Mouse (Mus musculus): ENCODE measurements around the gene Tmx4. TPM values are rescaled to one million over a fixed set of nuclear protein-coding genes. Genes with fewer than 3 reads are reported as not detected.

The Tmx4 gene
- polyA plus RNA-seq, 1 experiment from 2014 or later = 24.3 TPM

DNA sequence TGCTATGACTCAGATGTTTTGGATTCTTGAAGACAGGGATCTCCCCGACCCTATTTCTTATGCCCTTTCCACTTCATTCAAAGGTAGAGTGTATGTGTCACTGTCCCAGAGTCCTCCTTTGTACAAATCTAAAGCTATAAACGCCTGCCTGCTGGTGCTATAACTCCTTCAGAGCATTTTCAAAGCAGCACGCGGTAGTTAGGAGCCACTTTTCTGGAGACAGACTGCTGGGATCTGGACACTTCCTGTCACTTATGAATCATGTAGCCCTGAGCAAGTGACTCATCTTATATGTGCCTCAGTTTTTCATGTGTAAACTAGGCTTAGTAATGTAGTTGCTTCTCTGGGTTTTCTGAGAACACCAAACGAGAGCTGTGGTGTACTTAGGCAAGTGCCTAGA, 98.8 kb downstream of the Tmx4 start:
- Histone ChIP-seq H3K27ac (no peak overlapping the region), H3K27me3 (ENCODE audit: low read depth, poor library complexity, severe bottlenecking) (no peaks in the 10 kb centered on the region), H3K4me1 (no peaks in the 10 kb centered on the region; the same call in 1 of the 2 replicates), H3K4me3 (no peak overlapping the region), H3K9me3 (replicated peaks) (no peaks in the 10 kb centered on the region), H3K36me3 (no peaks in the 10 kb centered on the region)
- no peak for DNase-seq (ENCODE audit: low spot score)
- WGBS = 74% methylated on average over 5 of the region's 5 CpGs

- Histone ChIP-seq H3K36me3 (no peaks in the 10 kb centered on the region), H3K27ac (no peak overlapping the region), H3K4me3 (no peak overlapping the region), H3K27me3 (ENCODE audit: low read depth, poor library complexity, severe bottlenecking) (no peaks in the 10 kb centered on the region), H3K4me1 (no peaks in the 10 kb centered on the region; the same call in 1 of the 2 replicates), H3K9me3 (replicated peaks) (no peaks in the 10 kb centered on the region)
- WGBS = 88% methylated on average over 8 of the region's 8 CpGs
- no peak for DNase-seq (ENCODE audit: low spot score)
These were observed 99.5 kb downstream of the Tmx4 start for GRCm38 (mm10) chr2:134544321-134545065.

Other genes starting within 250 kb of the Tmx4 start
- gene Hao1, start 89.8 kb downstream of the Tmx4 start, polyA plus RNA-seq (2016; fragmentation: Nextera tagmentation; extraction: Ambion mirVana) = not detected in 2 replicates
- gene Plcb1, start 141.9 kb upstream of the Tmx4 start, polyA plus RNA-seq (2016; fragmentation: Nextera tagmentation; extraction: Ambion mirVana) = 9.7 and 12.2 TPM in 2 replicates